Mouse (Mus musculus) limb, embryonic 13.5 days (tissue): Measurements from ENCODE around the gene Arntl. TPM values are rescaled to one million over a fixed set of nuclear protein-coding genes. Genes with fewer than 3 reads are reported as not detected.

ENCODE experiments used
- ATAC-seq: fragments of 200-750 bp; cut with Nextera tagmentation; 2 replicates; pipeline ENCODE4 v1.8.0; 2017; ENCODE audit warnings: low read depth, moderate number of reproducible peaks, moderate TSS enrichment; ENCODE audit not compliant: low FRiP score
- H3K27ac ChIP-seq: fragments of 300-500 bp; sonication (generic); 2 replicates; pipeline ENCODE4 v1.5.1; 2015; ENCODE audit warnings: inconsistent platforms, mild to moderate bottlenecking, moderate library complexity
- H3K27me3 ChIP-seq: fragments of 300-500 bp; sonication (generic); 2 replicates; pipeline ENCODE4 v1.6.1; 2015; ENCODE audit warnings: mild to moderate bottlenecking, inconsistent platforms
- H3K36me3 ChIP-seq: fragments of 300-500 bp; sonication (generic); 2 replicates; pipeline ENCODE4 v1.6.1; 2015; ENCODE audit warnings: inconsistent platforms, mild to moderate bottlenecking, moderate library complexity
- H3K4me1 ChIP-seq: fragments of 300-500 bp; sonication (generic); 2 replicates; pipeline ENCODE4 v1.6.1; 2015; ENCODE audit warnings: inconsistent platforms
- H3K4me2 ChIP-seq: fragments of 300-500 bp; sonication (generic); replicated peaks from 2 replicates; pipeline ENCODE4 v1.6.1; 2015; ENCODE audit warnings: inconsistent platforms, mild to moderate bottlenecking, moderate library complexity
- H3K4me3 ChIP-seq: fragments of 300-500 bp; sonication (generic); 2 replicates; pipeline ENCODE4 v1.5.1; 2015; ENCODE audit warnings: moderate library complexity, mild to moderate bottlenecking, inconsistent platforms
- H3K9ac ChIP-seq: fragments of 300-500 bp; sonication (generic); 2 replicates; pipeline ENCODE4 v1.6.1; 2015; ENCODE audit warnings: mild to moderate bottlenecking, inconsistent platforms
- H3K9me3 ChIP-seq: fragments of 300-500 bp; sonication (generic); 2 replicates; pipeline ENCODE4 v1.6.1; 2016; ENCODE audit warnings: inconsistent platforms
- WGBS: fragments of 180-500 bp; shearing (Covaris S2); methylation state at CpG from one replicate; pipeline ENCODE4 v1.1.7; 2015; 5-methylcytosine and 5-hydroxymethylcytosine counted together
- polyA plus RNA-seq: library from polyadenylated mRNA; unstranded; fragments of >200 nt; fragmentation: Nextera tagmentation; extraction: Ambion mirVana; gene quantifications from 2 replicates; pipeline ENCODE4 v1.2.1, GENCODE M21; 2015

Arntl gene
- polyA plus RNA-seq, 1 experiment from 2014 or later, result 7.8 TPM

- 58% methylated on average over 6 of the region's 6 CpGs for WGBS
Observed at GRCm38 (mm10) chr7:113214245-113215169, 7.2 kb downstream of the Arntl start.

GRCm38 (mm10) chr7:113216152-113216551 lies 8.9 kb downstream of the Arntl start:
- Histone ChIP-seq H3K4me3 (no peak overlapping the region), H3K4me2 (no peak overlapping the region), H3K4me1 (no peaks in the 10 kb centered on the region), H3K9me3 (no peaks in the 10 kb centered on the region), H3K27ac (no peak overlapping the region), H3K9ac (no peak overlapping the region), H3K27me3 (peaks cover 12% of the 10 kb centered on the region), H3K36me3 (no peaks in the 10 kb centered on the region)
- ATAC-seq, result no peak
- 63% methylated on average over 8 of the region's 8 CpGs for WGBS

More at GRCm38 (mm10) chr7:113214245-113215169, 7.2 kb downstream of the Arntl start:
- Histone ChIP-seq H3K9me3 (no peaks in the 10 kb centered on the region), H3K9ac (no peak overlapping the region), H3K27ac (no peak overlapping the region), H3K36me3 (no peaks in the 10 kb centered on the region), H3K4me1 (no peaks in the 10 kb centered on the region), H3K4me2 (no peak overlapping the region), H3K27me3 (peaks cover 28% of the 10 kb centered on the region), H3K4me3 (no peak overlapping the region)
- ATAC-seq, result no peak

GRCm38 (mm10) chr7:113219416-113219815 lies 12.2 kb downstream of the Arntl start:
- WGBS, result 62% methylated on average over 13 of the region's 13 CpGs
- 0 out of 2 replicates have a peak, but pooled peaks cover 2% of the 10 kb centered on the region for H3K4me1 ChIP-seq
- no peaks in the 10 kb centered on the region for H3K27me3 ChIP-seq
- no peaks in the 10 kb centered on the region for H3K9me3 ChIP-seq
- H3K27ac ChIP-seq, result no peak overlapping the region
- ATAC-seq, result no peak
- no peaks in the 10 kb centered on the region for H3K36me3 ChIP-seq
- no peak overlapping the region for H3K4me2 ChIP-seq
- no peak overlapping the region for H3K9ac ChIP-seq
- H3K4me3 ChIP-seq, result no peak overlapping the region

- 80% methylated on average over 3 of the region's 3 CpGs for WGBS
- 0 out of 2 replicates have a peak, but pooled peaks cover 4% of the 10 kb centered on the region for H3K4me1 ChIP-seq
- H3K4me3 ChIP-seq, result no peak overlapping the region
- H3K4me2 ChIP-seq, result no peak overlapping the region
- ATAC-seq, result no peak
- no peaks in the 10 kb centered on the region for H3K36me3 ChIP-seq
- no peak overlapping the region for H3K27ac ChIP-seq
- no peaks in the 10 kb centered on the region for H3K9me3 ChIP-seq
- no peak overlapping the region for H3K9ac ChIP-seq
- H3K27me3 ChIP-seq, result no peaks in the 10 kb centered on the region
Observed at GRCm38 (mm10) chr7:113219864-113220263, 12.6 kb downstream of the Arntl start.

- 73% methylated on average over 6 of the region's 6 CpGs for WGBS
- Histone ChIP-seq H3K36me3 (no peaks in the 10 kb centered on the region), H3K9ac (no peak overlapping the region), H3K27ac (no peak overlapping the region), H3K4me2 (no peak overlapping the region), H3K9me3 (no peaks in the 10 kb centered on the region), H3K4me3 (no peak overlapping the region), H3K27me3 (no peaks in the 10 kb centered on the region), H3K4me1 (0 out of 2 replicates have a peak, but pooled peaks cover 4% of the 10 kb centered on the region)
- no peak for ATAC-seq
Observed at GRCm38 (mm10) chr7:113220691-113221238, 13.5 kb downstream of the Arntl start.

- H3K4me1 ChIP-seq, result 0 out of 2 replicates have a peak, but pooled peaks cover 8% of the 10 kb centered on the region
- no peak overlapping the region for H3K27ac ChIP-seq
- H3K4me2 ChIP-seq, result no peak overlapping the region
- WGBS, result 86% methylated on average over 5 of the region's 5 CpGs
- no peaks in the 10 kb centered on the region for H3K9me3 ChIP-seq
- H3K36me3 ChIP-seq, result no peaks in the 10 kb centered on the region
- no peak overlapping the region for H3K9ac ChIP-seq
- no peak overlapping the region for H3K4me3 ChIP-seq
- H3K27me3 ChIP-seq, result 0 out of 2 replicates have a peak, but pooled peaks cover 2% of the 10 kb centered on the region
- ATAC-seq, result no peak
Observed at GRCm38 (mm10) chr7:113222821-113223220, 15.6 kb downstream of the Arntl start.

- no peak overlapping the region for H3K9ac ChIP-seq
- H3K36me3 ChIP-seq, result no peaks in the 10 kb centered on the region
- H3K27me3 ChIP-seq, result 0 out of 2 replicates have a peak, but pooled peaks cover 2% of the 10 kb centered on the region
- no peaks in the 10 kb centered on the region for H3K9me3 ChIP-seq
- no peak overlapping the region for H3K27ac ChIP-seq
- peaks cover 19% of the 10 kb centered on the region for H3K4me1 ChIP-seq
- WGBS, result 76% methylated on average over 1 of the region's 1 CpGs
- H3K4me3 ChIP-seq, result no peak overlapping the region
- H3K4me2 ChIP-seq, result no peak overlapping the region
- ATAC-seq, result no peak
Observed at GRCm38 (mm10) chr7:113224620-113225019, 17.4 kb downstream of the Arntl start.

- Histone ChIP-seq H3K4me1 (peaks cover 19% of the 10 kb centered on the region), H3K4me3 (no peak overlapping the region), H3K9ac (no peak overlapping the region), H3K27me3 (0 out of 2 replicates have a peak, but pooled peaks cover 2% of the 10 kb centered on the region), H3K36me3 (no peaks in the 10 kb centered on the region), H3K9me3 (no peaks in the 10 kb centered on the region), H3K4me2 (no peak overlapping the region), H3K27ac (no peak overlapping the region)
- WGBS, result 57% methylated on average over 6 of the region's 6 CpGs
- peak; percentile 54; the same call in 1 of the 2 replicates for ATAC-seq
Observed at GRCm38 (mm10) chr7:113228498-113228897, 21.2 kb downstream of the Arntl start.

- H3K36me3 ChIP-seq, result no peaks in the 10 kb centered on the region
- WGBS, result 83% methylated on average over 8 of the region's 8 CpGs
- H3K4me1 ChIP-seq, result no peaks in the 10 kb centered on the region
- H3K9ac ChIP-seq, result no peak overlapping the region
- H3K27me3 ChIP-seq, result no peaks in the 10 kb centered on the region
- no peak overlapping the region for H3K4me2 ChIP-seq
- no peak for ATAC-seq
- H3K27ac ChIP-seq, result no peak overlapping the region
- H3K9me3 ChIP-seq, result no peaks in the 10 kb centered on the region
- H3K4me3 ChIP-seq, result no peak overlapping the region
Observed at GRCm38 (mm10) chr7:113236135-113236534, 28.9 kb downstream of the Arntl start.

- Histone ChIP-seq H3K9me3 (no peaks in the 10 kb centered on the region), H3K27ac (no peak overlapping the region), H3K4me3 (no peak overlapping the region), H3K4me2 (no peak overlapping the region), H3K4me1 (peaks cover 13% of the 10 kb centered on the region), H3K9ac (no peak overlapping the region), H3K27me3 (no peaks in the 10 kb centered on the region), H3K36me3 (no peaks in the 10 kb centered on the region)
- ATAC-seq, result no peak
- WGBS, result 74% methylated on average over 6 of the region's 6 CpGs
Observed at GRCm38 (mm10) chr7:113238365-113238764, 31.1 kb downstream of the Arntl start.

GRCm38 (mm10) chr7:113239448-113240130 lies 32.3 kb downstream of the Arntl start:
- ATAC-seq, result no peak
- no peak overlapping the region for H3K4me2 ChIP-seq
- H3K36me3 ChIP-seq, result no peaks in the 10 kb centered on the region
- H3K9me3 ChIP-seq, result no peaks in the 10 kb centered on the region
- no peaks in the 10 kb centered on the region for H3K27me3 ChIP-seq
- no peak overlapping the region for H3K9ac ChIP-seq
- peaks cover 13% of the 10 kb centered on the region for H3K4me1 ChIP-seq
- no peak overlapping the region for H3K4me3 ChIP-seq
- no peak overlapping the region for H3K27ac ChIP-seq
- WGBS, result 76% methylated on average over 4 of the region's 4 CpGs

- H3K4me3 ChIP-seq, result no peak overlapping the region
- no peak for ATAC-seq
- WGBS, result 96% methylated on average over 1 of the region's 1 CpGs
- H3K27ac ChIP-seq, result no peak overlapping the region
- H3K9ac ChIP-seq, result no peak overlapping the region
- peaks cover 13% of the 10 kb centered on the region for H3K4me1 ChIP-seq
- no peak overlapping the region for H3K4me2 ChIP-seq
- no peaks in the 10 kb centered on the region for H3K27me3 ChIP-seq
- H3K9me3 ChIP-seq, result no peaks in the 10 kb centered on the region
- no peaks in the 10 kb centered on the region for H3K36me3 ChIP-seq
Observed at GRCm38 (mm10) chr7:113240438-113240837, 33.2 kb downstream of the Arntl start.
